Mouse (Mus musculus): ENCODE measurements around the gene Pgrmc2. TPM values are rescaled to one million over a fixed set of nuclear protein-coding genes. Genes with fewer than 3 reads are reported as not detected.
A peak's percentile ranks its signal among the peaks of the same experiment; 100 is the strongest.

Pgrmc2 gene
- polyA plus RNA-seq, 1 experiment from 2014 or later, result 29.7 TPM

GRCm38 (mm10) chr3:41084421-41084820 lies 1.6 kb upstream of the Pgrmc2 start:
- no peaks in the 10 kb centered on the region for H3K9me3 ChIP-seq (replicated peaks; ENCODE audit: control insufficient read depth, low read length)
- 80% methylated on average over 5 of the region's 5 CpGs for WGBS
- no peak overlapping the region for H3K9ac ChIP-seq (replicated peaks; ENCODE audit: low read length)
- H3K4me2 ChIP-seq (ENCODE audit: low read depth, low read length), result no peak overlapping the region; the same call in 1 of the 2 replicates
- H3K36me3 ChIP-seq (replicated peaks; ENCODE audit: control insufficient read depth, insufficient read depth, low read depth, low read length), result no peaks in the 10 kb centered on the region
- H3K27ac ChIP-seq (replicated peaks; ENCODE audit: low read depth, low read length), result no peak overlapping the region
- DNase-seq (ENCODE audit: low spot score) (no peak), ATAC-seq (replicated peaks; ENCODE audit: insufficient number of reproducible peaks, low FRiP score, low TSS enrichment, low read depth) (no peak)
- no peak overlapping the region for H3K4me3 ChIP-seq (ENCODE audit: low read depth, low read length)
- no peaks in the 10 kb centered on the region for H3K27me3 ChIP-seq (ENCODE audit: control insufficient read depth, insufficient read depth, low read length)
- no peaks in the 10 kb centered on the region for H3K4me1 ChIP-seq (ENCODE audit: control insufficient read depth, insufficient read depth, low read length)

DNA sequence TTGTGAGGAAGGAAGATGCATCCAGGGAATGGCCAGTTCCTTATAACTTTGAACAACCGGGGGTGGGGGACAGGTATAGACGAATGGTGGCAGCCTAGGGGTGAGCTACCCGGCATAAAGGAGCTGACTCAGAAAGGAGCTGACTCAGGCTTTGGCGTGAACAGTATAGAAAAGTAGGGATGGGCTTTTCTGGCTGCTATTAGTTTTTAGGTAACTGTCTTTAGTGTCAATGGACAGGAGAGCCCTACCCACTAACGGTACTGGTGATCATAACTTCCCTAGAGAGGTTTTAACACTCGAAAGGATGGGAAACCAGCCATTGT lies 905 bp upstream of the Pgrmc2 start:
- Histone ChIP-seq H3K9me3 (replicated peaks; ENCODE audit: control insufficient read depth, low read length) (no peaks in the 10 kb centered on the region), H3K4me2 (ENCODE audit: low read depth, low read length) (peak overlapping the region; percentile 64), H3K4me1 (ENCODE audit: control insufficient read depth, insufficient read depth, low read length) (no peaks in the 10 kb centered on the region), H3K9ac (replicated peaks; ENCODE audit: low read length) (peak overlapping the region; percentile 84), H3K27ac (replicated peaks; ENCODE audit: low read depth, low read length) (peak overlapping the region; percentile 83), H3K36me3 (replicated peaks; ENCODE audit: control insufficient read depth, insufficient read depth, low read depth, low read length) (no peaks in the 10 kb centered on the region), H3K4me3 (ENCODE audit: low read depth, low read length) (peak overlapping the region; percentile 73), H3K27me3 (ENCODE audit: control insufficient read depth, insufficient read depth, low read length) (no peaks in the 10 kb centered on the region)
- 3% methylated on average over 6 of the region's 6 CpGs for WGBS
- ATAC-seq (replicated peaks; ENCODE audit: insufficient number of reproducible peaks, low FRiP score, low TSS enrichment, low read depth), result peak; percentile 22
- no peak for DNase-seq (ENCODE audit: low spot score)

- peak overlapping the region; percentile 59; the same call in 1 of the 2 replicates for H3K27ac ChIP-seq (replicated peaks; ENCODE audit: low read depth, low read length)
- no peaks in the 10 kb centered on the region for H3K9me3 ChIP-seq (replicated peaks; ENCODE audit: control insufficient read depth, low read length)
- WGBS, result under 1% methylated on average over 43 of the region's 43 CpGs
- H3K4me1 ChIP-seq (ENCODE audit: control insufficient read depth, insufficient read depth, low read length), result no peaks in the 10 kb centered on the region
- DNase-seq (ENCODE audit: low spot score) (no peak), ATAC-seq (replicated peaks; ENCODE audit: insufficient number of reproducible peaks, low FRiP score, low TSS enrichment, low read depth) (peak; percentile 47)
- H3K27me3 ChIP-seq (ENCODE audit: control insufficient read depth, insufficient read depth, low read length), result no peaks in the 10 kb centered on the region
- peak overlapping the region; percentile 77 for H3K9ac ChIP-seq (replicated peaks; ENCODE audit: low read length)
- H3K36me3 ChIP-seq (replicated peaks; ENCODE audit: control insufficient read depth, insufficient read depth, low read depth, low read length), result no peaks in the 10 kb centered on the region
- peak overlapping the region; percentile 73 for H3K4me3 ChIP-seq (ENCODE audit: low read depth, low read length)
- peak overlapping the region; percentile 83 for H3K4me2 ChIP-seq (ENCODE audit: low read depth, low read length)
These were observed 344 bp downstream of the Pgrmc2 start for GRCm38 (mm10) chr3:41082520-41082884.

GRCm38 (mm10) chr3:41081474-41082301 lies 1.2 kb downstream of the Pgrmc2 start:
- 3% methylated on average over 23 of the region's 23 CpGs for WGBS
- H3K27ac ChIP-seq (replicated peaks; ENCODE audit: low read depth, low read length), result peak overlapping the region; percentile 59; the same call in 1 of the 2 replicates
- H3K4me2 ChIP-seq (ENCODE audit: low read depth, low read length), result peak overlapping the region; percentile 83
- peak overlapping the region; percentile 77 for H3K9ac ChIP-seq (replicated peaks; ENCODE audit: low read length)
- peak overlapping the region; percentile 73 for H3K4me3 ChIP-seq (ENCODE audit: low read depth, low read length)
- H3K9me3 ChIP-seq (replicated peaks; ENCODE audit: control insufficient read depth, low read length), result no peaks in the 10 kb centered on the region
- no peaks in the 10 kb centered on the region for H3K4me1 ChIP-seq (ENCODE audit: control insufficient read depth, insufficient read depth, low read length)
- no peaks in the 10 kb centered on the region for H3K36me3 ChIP-seq (replicated peaks; ENCODE audit: control insufficient read depth, insufficient read depth, low read depth, low read length)
- ATAC-seq (replicated peaks; ENCODE audit: insufficient number of reproducible peaks, low FRiP score, low TSS enrichment, low read depth) (no peak), DNase-seq (ENCODE audit: low spot score) (peak; percentile 48)
- no peaks in the 10 kb centered on the region for H3K27me3 ChIP-seq (ENCODE audit: control insufficient read depth, insufficient read depth, low read length)

DNA sequence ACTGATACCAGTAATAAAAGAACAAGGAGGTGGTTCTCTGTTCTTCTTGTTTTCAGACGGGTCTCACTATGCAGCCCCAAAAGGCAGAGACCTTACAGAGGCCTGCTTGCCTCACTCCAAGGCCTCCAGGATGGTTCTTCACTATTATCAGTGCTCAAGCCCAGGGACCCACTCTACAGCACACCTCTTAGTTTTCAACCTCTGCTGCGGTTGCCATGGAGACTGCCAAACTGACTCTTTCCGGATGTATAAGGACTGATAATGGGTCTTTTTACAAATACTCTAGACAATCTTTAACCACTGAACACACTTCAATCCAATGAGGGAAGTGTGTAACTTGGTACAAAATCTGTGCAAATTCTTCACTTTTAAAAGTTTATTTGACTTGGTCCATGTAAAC lies 2.1 kb downstream of the Pgrmc2 start:
- ATAC-seq (replicated peaks; ENCODE audit: insufficient number of reproducible peaks, low FRiP score, low TSS enrichment, low read depth), result no peak
- 45% methylated on average over 3 of the region's 3 CpGs for WGBS
- no peak overlapping the region for H3K9ac ChIP-seq (replicated peaks; ENCODE audit: low read length)

GRCm38 (mm10) chr3:41078673-41079072 lies 4.2 kb downstream of the Pgrmc2 start:
- DNase-seq (ENCODE audit: low spot score) (no peak), ATAC-seq (replicated peaks; ENCODE audit: insufficient number of reproducible peaks, low FRiP score, low TSS enrichment, low read depth) (no peak)
- no peaks in the 10 kb centered on the region for H3K9me3 ChIP-seq (replicated peaks; ENCODE audit: control insufficient read depth, low read length)
- no peaks in the 10 kb centered on the region for H3K36me3 ChIP-seq (replicated peaks; ENCODE audit: control insufficient read depth, insufficient read depth, low read depth, low read length)
- no peak overlapping the region for H3K27ac ChIP-seq (replicated peaks; ENCODE audit: low read depth, low read length)
- H3K4me3 ChIP-seq (ENCODE audit: low read depth, low read length), result no peak overlapping the region
- H3K4me2 ChIP-seq (ENCODE audit: low read depth, low read length), result no peak overlapping the region
- H3K4me1 ChIP-seq (ENCODE audit: control insufficient read depth, insufficient read depth, low read length), result no peaks in the 10 kb centered on the region
- no peaks in the 10 kb centered on the region for H3K27me3 ChIP-seq (ENCODE audit: control insufficient read depth, insufficient read depth, low read length)
- H3K9ac ChIP-seq (replicated peaks; ENCODE audit: low read length), result no peak overlapping the region
- 97% methylated on average over 2 of the region's 2 CpGs for WGBS

More for the DNA sequence above, 2.1 kb downstream of the Pgrmc2 start:
- no peak overlapping the region for H3K27ac ChIP-seq (replicated peaks; ENCODE audit: low read depth, low read length)
- no peaks in the 10 kb centered on the region for H3K4me1 ChIP-seq (ENCODE audit: control insufficient read depth, insufficient read depth, low read length)
- no peaks in the 10 kb centered on the region for H3K27me3 ChIP-seq (ENCODE audit: control insufficient read depth, insufficient read depth, low read length)
- no peaks in the 10 kb centered on the region for H3K36me3 ChIP-seq (replicated peaks; ENCODE audit: control insufficient read depth, insufficient read depth, low read depth, low read length)
- H3K4me2 ChIP-seq (ENCODE audit: low read depth, low read length), result peak overlapping the region; percentile 3; the same call in 1 of the 2 replicates
- H3K9me3 ChIP-seq (replicated peaks; ENCODE audit: control insufficient read depth, low read length), result no peaks in the 10 kb centered on the region
- no peak overlapping the region for H3K4me3 ChIP-seq (ENCODE audit: low read depth, low read length)
- DNase-seq (ENCODE audit: low spot score), result peak; percentile 11

DNA sequence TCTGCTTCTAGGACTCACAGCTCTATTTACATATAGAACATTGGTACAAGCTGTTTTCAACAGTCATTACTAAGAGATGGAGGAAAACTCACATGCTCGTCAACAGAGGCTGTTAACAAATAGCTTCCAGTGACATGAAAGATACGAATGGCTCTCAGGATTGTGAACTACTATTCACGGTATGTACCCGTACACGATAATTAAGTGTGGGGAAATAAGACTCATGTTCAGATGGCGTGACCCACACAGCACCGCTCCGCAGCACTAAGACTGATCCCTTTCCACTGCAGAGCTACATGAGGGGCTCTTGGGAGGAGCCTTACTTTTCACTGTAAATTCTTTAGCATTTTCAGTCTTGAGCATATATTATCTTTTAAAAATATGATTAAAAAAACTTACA lies 7.5 kb downstream of the Pgrmc2 start:
- DNase-seq (ENCODE audit: low spot score), result no peak
- WGBS, result 89% methylated on average over 8 of the region's 8 CpGs
- no peaks in the 10 kb centered on the region for H3K9me3 ChIP-seq (replicated peaks; ENCODE audit: control insufficient read depth, low read length)
- ATAC-seq (replicated peaks; ENCODE audit: insufficient number of reproducible peaks, low FRiP score, low TSS enrichment, low read depth), result no peak
- no peaks in the 10 kb centered on the region for H3K4me1 ChIP-seq (ENCODE audit: control insufficient read depth, insufficient read depth, low read length)
- H3K27me3 ChIP-seq (ENCODE audit: control insufficient read depth, insufficient read depth, low read length), result no peaks in the 10 kb centered on the region
- H3K27ac ChIP-seq (replicated peaks; ENCODE audit: low read depth, low read length), result no peak overlapping the region
- no peak overlapping the region for H3K4me2 ChIP-seq (ENCODE audit: low read depth, low read length)
- H3K9ac ChIP-seq (replicated peaks; ENCODE audit: low read length), result no peak overlapping the region
- no peak overlapping the region for H3K4me3 ChIP-seq (ENCODE audit: low read depth, low read length)
- no peaks in the 10 kb centered on the region for H3K36me3 ChIP-seq (replicated peaks; ENCODE audit: control insufficient read depth, insufficient read depth, low read depth, low read length)

GRCm38 (mm10) chr3:41070519-41070918 lies 12.3 kb downstream of the Pgrmc2 start:
- H3K9ac ChIP-seq (replicated peaks; ENCODE audit: low read length), result no peak overlapping the region
- 83% methylated on average over 2 of the region's 2 CpGs for WGBS
- H3K9me3 ChIP-seq (replicated peaks; ENCODE audit: control insufficient read depth, low read length), result no peaks in the 10 kb centered on the region
- H3K27me3 ChIP-seq (ENCODE audit: control insufficient read depth, insufficient read depth, low read length), result no peaks in the 10 kb centered on the region
- H3K4me2 ChIP-seq (ENCODE audit: low read depth, low read length), result no peak overlapping the region
- DNase-seq (ENCODE audit: low spot score) (no peak), ATAC-seq (replicated peaks; ENCODE audit: insufficient number of reproducible peaks, low FRiP score, low TSS enrichment, low read depth) (no peak)
- no peak overlapping the region for H3K4me3 ChIP-seq (ENCODE audit: low read depth, low read length)
- H3K36me3 ChIP-seq (replicated peaks; ENCODE audit: control insufficient read depth, insufficient read depth, low read depth, low read length), result no peaks in the 10 kb centered on the region
- H3K27ac ChIP-seq (replicated peaks; ENCODE audit: low read depth, low read length), result no peak overlapping the region
- H3K4me1 ChIP-seq (ENCODE audit: control insufficient read depth, insufficient read depth, low read length), result no peaks in the 10 kb centered on the region
